Mouse (Mus musculus): ENCODE results near the gene Sult4a1. TPM values are rescaled to one million over a fixed set of nuclear protein-coding genes. Genes with fewer than 3 reads are reported as not detected.

The Sult4a1 gene
- polyA plus RNA-seq, 1 experiment: not detected

DNA sequence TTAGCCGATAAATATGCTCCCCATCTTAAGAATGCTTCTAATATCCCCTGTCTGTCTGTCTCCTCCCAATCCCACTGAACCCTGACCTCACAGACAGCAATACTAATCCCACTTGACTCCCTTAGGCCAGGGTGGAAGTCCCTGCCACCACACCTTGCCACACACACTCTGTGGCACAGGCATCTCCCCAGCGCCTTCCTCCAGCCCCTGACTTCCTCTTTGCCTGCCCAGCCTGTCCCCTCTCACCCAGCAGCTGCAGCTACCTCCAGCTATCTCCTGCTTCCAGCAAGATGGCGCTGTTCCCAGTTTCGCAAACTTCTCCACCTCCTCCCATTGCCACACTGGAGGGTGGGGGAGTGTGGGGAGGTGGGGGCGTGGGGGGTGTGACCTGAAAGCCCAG, 21.3 kb upstream of the Sult4a1 start:
- peaks cover 52% of the 10 kb centered on the region for H3K27me3 ChIP-seq (replicated peaks)
- peak overlapping the region; percentile 42 for H3K4me3 ChIP-seq (replicated peaks)
- peaks cover 12% of the 10 kb centered on the region for H3K4me1 ChIP-seq
- H3K36me3 ChIP-seq (replicated peaks; ENCODE audit: low read length): no peaks in the 10 kb centered on the region
- no peaks in the 10 kb centered on the region for H3K9me3 ChIP-seq
- no peak for TF ChIP-seq GATA1 (IDR thresholded peaks at IDR 0.05; ENCODE audit: borderline replicate concordance, low read length)
- no peak for TF ChIP-seq FLI1 (IDR thresholded peaks at IDR 0.05; ENCODE audit: low read length)

DNA sequence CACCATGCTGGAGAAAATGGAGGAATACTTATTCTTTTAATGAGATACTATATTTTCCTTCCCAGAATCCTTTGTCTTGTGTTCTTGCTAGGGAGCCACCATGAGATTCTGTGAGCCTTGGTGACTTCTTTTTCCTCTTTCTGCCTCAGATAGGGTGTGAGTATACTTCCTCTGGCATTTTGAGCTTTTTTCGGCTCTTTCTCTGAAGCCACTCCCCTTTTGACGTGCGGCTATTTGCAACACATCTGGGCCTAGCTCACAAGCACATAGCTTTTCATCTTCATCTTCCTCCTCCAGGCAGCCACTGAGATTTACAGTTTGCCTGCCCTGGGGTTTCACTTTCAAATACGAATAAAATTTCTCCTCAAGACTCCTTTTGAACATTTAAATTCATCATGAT, 20.9 kb upstream of the Sult4a1 start:
- H3K4me3 ChIP-seq (replicated peaks): no peak overlapping the region
- TF ChIP-seq GATA1 (IDR thresholded peaks at IDR 0.05; ENCODE audit: borderline replicate concordance, low read length) (no peak), FLI1 (IDR thresholded peaks at IDR 0.05; ENCODE audit: low read length) (no peak)
- peaks cover 12% of the 10 kb centered on the region for H3K4me1 ChIP-seq
- peaks cover 53% of the 10 kb centered on the region for H3K27me3 ChIP-seq (replicated peaks)
- H3K36me3 ChIP-seq (replicated peaks; ENCODE audit: low read length): no peaks in the 10 kb centered on the region
- H3K9me3 ChIP-seq: no peaks in the 10 kb centered on the region

DNA sequence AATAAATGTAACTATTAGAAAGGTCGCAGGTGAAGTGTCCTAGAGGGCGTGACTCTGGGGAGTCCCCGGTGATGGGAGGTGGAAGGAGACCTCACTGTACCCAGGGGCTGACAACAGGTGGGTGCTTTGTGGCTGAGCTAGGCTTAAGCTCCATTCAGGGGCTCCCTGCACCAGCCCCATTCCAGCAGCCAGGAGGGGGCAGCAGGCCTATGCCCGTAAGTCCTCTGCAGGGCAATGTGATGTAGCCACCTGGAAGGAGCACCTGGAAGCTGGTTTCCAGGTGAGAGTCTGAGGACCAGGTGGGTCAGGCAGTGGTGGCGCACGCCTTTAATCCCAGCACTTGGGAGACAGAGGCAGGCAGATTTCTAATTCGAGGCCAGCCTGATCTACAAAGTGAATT, 18.5 kb upstream of the Sult4a1 start:
- Histone ChIP-seq H3K27me3 (replicated peaks) (peaks cover 53% of the 10 kb centered on the region), H3K4me1 (peaks cover 12% of the 10 kb centered on the region), H3K9me3 (no peaks in the 10 kb centered on the region), H3K36me3 (replicated peaks; ENCODE audit: low read length) (no peaks in the 10 kb centered on the region), H3K4me3 (replicated peaks) (no peak overlapping the region)
- TF ChIP-seq FLI1 (IDR thresholded peaks at IDR 0.05; ENCODE audit: low read length): no peak
- TF ChIP-seq GATA1 (IDR thresholded peaks at IDR 0.05; ENCODE audit: borderline replicate concordance, low read length): no peak

DNA sequence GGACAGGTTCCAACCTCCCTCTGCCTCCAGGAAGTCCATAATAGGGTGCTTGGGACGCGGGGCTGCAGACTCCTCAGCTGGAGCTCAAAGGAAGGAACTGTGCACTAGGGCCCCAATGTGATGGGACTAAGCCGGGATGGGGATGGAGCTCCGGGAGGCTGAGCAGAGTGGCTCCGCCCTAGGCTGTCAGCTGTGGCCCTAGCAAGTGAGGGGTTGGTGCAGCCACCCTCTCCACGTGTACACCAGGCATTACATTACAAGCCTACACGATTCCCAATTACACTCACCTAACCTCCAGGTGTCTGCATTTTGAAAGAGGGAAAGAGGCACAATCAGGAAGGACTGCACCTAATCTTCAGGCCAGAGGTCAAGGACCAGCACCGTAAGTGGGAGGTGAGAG, 17.5 kb upstream of the Sult4a1 start, which contains the start of gene Pnpla5:
Gene Pnpla5 (minus strand): TSS at position 101 of the 400 bp plus-strand sequence.
- no peaks in the 10 kb centered on the region for H3K36me3 ChIP-seq (replicated peaks; ENCODE audit: low read length)
- TF ChIP-seq FLI1 (IDR thresholded peaks at IDR 0.05; ENCODE audit: low read length): no peak
- no peak for TF ChIP-seq GATA1 (IDR thresholded peaks at IDR 0.05; ENCODE audit: borderline replicate concordance, low read length)
- H3K4me1 ChIP-seq: peaks cover 12% of the 10 kb centered on the region
- no peaks in the 10 kb centered on the region for H3K9me3 ChIP-seq
- H3K4me3 ChIP-seq (replicated peaks): no peak within 1 kb of the TSS
- peaks cover 57% of the 10 kb centered on the region for H3K27me3 ChIP-seq (replicated peaks)

DNA sequence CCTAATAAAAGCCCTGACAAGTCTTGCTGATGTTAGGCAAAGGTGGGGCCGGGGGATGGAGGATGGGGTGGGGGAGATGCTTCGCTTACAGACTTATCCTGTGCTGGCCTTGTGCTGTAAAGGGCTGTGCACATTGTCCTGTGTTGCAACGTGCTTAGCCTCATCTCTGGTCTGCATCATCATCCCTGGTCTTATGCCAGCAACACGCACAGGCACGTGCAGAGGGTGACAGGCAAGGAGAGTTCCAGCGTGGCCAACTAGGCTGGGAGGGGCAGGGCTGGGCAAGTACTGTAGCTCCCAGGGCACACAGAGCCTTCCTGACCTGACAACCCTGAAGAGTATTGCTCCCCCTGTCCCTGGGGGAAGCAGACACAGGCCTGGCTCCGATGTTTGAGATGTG, 15.5 kb upstream of the Sult4a1 start:
- Histone ChIP-seq H3K4me3 (replicated peaks) (peak overlapping the region; percentile 60), H3K27me3 (replicated peaks) (peaks cover 55% of the 10 kb centered on the region), H3K4me1 (peaks cover 5% of the 10 kb centered on the region), H3K9me3 (peaks cover 11% of the 10 kb centered on the region), H3K36me3 (replicated peaks; ENCODE audit: low read length) (no peaks in the 10 kb centered on the region)
- TF ChIP-seq FLI1 (IDR thresholded peaks at IDR 0.05; ENCODE audit: low read length): no peak
- TF ChIP-seq GATA1 (IDR thresholded peaks at IDR 0.05; ENCODE audit: borderline replicate concordance, low read length): no peak

DNA sequence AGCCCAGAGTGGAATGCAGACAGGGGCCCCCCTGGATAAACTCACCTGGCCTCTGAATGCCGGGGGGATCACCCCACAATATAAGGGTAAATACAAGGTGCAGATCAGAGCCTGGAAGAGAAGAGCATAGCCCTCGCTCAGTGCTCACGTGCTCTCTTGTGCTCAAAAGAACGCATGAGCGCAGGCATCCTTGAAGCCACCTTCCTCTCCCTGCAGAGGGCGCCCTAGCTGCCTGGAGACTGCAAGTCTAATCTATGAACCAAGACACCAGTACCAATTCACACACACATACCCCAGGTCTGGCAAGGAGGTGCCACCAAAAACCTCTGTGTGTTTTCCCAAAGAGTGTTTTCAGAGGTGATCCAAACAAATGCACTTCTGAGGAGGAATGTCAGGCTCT, 15.1 kb upstream of the Sult4a1 start:
- Histone ChIP-seq H3K4me1 (peaks cover 9% of the 10 kb centered on the region), H3K4me3 (replicated peaks) (no peak overlapping the region), H3K27me3 (replicated peaks) (peaks cover 55% of the 10 kb centered on the region), H3K36me3 (replicated peaks; ENCODE audit: low read length) (no peaks in the 10 kb centered on the region), H3K9me3 (peaks cover 11% of the 10 kb centered on the region)
- TF ChIP-seq FLI1 (IDR thresholded peaks at IDR 0.05; ENCODE audit: low read length) (no peak), GATA1 (IDR thresholded peaks at IDR 0.05; ENCODE audit: borderline replicate concordance, low read length) (no peak)

DNA sequence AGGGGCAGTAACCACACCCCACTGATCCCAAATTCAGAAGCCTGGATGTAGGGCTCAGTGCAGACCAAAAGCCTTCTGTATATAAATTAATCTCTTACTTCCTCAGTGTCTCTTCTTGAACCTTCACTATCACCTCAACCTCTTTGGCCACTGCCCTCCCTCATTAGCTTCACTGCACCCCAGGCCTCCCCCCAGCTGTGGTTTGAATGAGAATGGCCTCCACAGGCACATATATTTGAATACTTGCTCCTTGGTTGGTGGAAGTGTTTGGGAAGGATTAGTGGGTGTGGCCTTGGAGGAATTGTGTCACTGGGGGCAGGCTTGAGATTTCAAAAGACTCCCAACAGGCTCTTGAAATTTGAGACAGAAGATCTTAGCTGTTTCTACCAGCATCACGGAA, 10.9 kb upstream of the Sult4a1 start:
- H3K9me3 ChIP-seq: peaks cover 11% of the 10 kb centered on the region
- no peak for TF ChIP-seq FLI1 (IDR thresholded peaks at IDR 0.05; ENCODE audit: low read length)
- TF ChIP-seq GATA1 (IDR thresholded peaks at IDR 0.05; ENCODE audit: borderline replicate concordance, low read length): no peak
- H3K4me1 ChIP-seq: peaks cover 7% of the 10 kb centered on the region
- no peak overlapping the region for H3K4me3 ChIP-seq (replicated peaks)
- H3K36me3 ChIP-seq (replicated peaks; ENCODE audit: low read length): no peaks in the 10 kb centered on the region
- peaks cover 56% of the 10 kb centered on the region for H3K27me3 ChIP-seq (replicated peaks)

DNA sequence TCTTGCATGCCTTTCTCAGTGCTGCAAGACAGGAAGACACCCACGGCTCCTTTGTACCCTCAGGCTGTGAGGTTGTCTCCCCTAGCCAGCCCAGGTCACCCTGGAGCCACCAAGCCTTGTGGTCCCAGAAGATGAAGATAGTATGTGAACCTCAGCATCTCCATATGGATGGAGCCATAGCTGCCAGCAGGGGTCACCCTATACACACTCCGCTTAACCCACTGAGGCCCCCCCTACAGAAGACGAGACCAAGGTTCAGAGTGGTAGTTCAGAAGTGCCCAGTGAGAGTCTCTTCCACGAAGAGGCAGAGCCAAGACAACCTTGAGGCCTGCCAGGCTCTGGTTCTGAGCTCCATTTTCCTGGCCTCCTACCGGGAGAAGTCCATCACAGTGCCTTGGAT, 10.2 kb upstream of the Sult4a1 start:
- Histone ChIP-seq H3K27me3 (replicated peaks) (peaks cover 55% of the 10 kb centered on the region), H3K9me3 (peaks cover 11% of the 10 kb centered on the region), H3K4me1 (peaks cover 7% of the 10 kb centered on the region), H3K36me3 (replicated peaks; ENCODE audit: low read length) (no peaks in the 10 kb centered on the region), H3K4me3 (replicated peaks) (no peak overlapping the region)
- no peak for TF ChIP-seq FLI1 (IDR thresholded peaks at IDR 0.05; ENCODE audit: low read length)
- no peak for TF ChIP-seq GATA1 (IDR thresholded peaks at IDR 0.05; ENCODE audit: borderline replicate concordance, low read length)

DNA sequence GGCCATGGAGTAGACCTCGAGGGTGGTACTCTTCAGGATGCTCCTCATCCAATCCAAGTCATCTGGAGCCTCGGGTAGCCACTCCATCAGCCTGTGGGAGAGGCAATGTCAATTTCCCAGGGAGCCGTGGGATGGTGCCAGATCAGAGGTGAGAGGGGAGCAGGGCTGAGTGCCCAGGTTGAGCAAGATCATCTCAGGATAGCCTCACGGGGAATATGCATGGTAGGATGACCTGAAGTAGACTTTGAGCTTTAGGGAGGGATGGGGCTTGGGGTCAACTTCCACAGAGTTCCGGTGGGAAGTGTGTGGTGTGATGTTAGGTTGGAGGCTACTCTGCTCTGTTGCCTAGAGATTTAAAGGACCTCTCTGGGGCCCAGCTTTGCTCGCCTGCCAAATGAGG, 8.3 kb upstream of the Sult4a1 start:
- peaks cover 11% of the 10 kb centered on the region for H3K9me3 ChIP-seq
- H3K4me3 ChIP-seq (replicated peaks): no peak overlapping the region
- H3K4me1 ChIP-seq: peaks cover 7% of the 10 kb centered on the region
- H3K36me3 ChIP-seq (replicated peaks; ENCODE audit: low read length): no peaks in the 10 kb centered on the region
- H3K27me3 ChIP-seq (replicated peaks): peaks cover 45% of the 10 kb centered on the region
- no peak for TF ChIP-seq GATA1 (IDR thresholded peaks at IDR 0.05; ENCODE audit: borderline replicate concordance, low read length)
- no peak for TF ChIP-seq FLI1 (IDR thresholded peaks at IDR 0.05; ENCODE audit: low read length)

DNA sequence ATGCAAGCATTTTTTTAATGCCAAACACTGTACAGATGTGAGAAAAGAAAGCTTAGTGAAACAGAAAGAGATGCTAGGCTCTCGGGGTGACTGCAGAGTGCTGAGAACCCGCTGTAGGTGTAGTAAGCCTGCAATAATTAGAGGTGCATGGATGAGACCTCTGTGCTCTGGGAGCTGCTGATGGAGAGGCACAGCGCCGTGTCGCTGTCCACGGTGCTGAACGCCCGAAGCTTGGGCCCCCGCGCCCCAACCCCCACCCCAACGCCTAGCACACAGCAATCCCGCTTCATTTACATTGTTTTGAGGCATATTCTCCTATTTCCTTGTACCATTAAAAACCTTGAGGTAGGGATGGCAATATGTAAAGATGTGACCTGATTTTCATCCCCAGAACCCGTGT, 3.3 kb upstream of the Sult4a1 start:
- TF ChIP-seq FLI1 (IDR thresholded peaks at IDR 0.05; ENCODE audit: low read length) (no peak), GATA1 (IDR thresholded peaks at IDR 0.05; ENCODE audit: borderline replicate concordance, low read length) (no peak)
- no peaks in the 10 kb centered on the region for H3K36me3 ChIP-seq (replicated peaks; ENCODE audit: low read length)
- H3K27me3 ChIP-seq (replicated peaks): peaks cover 64% of the 10 kb centered on the region
- H3K4me1 ChIP-seq: peaks cover 8% of the 10 kb centered on the region
- peaks cover 3% of the 10 kb centered on the region; the same call in 1 of the 2 replicates for H3K9me3 ChIP-seq
- no peak overlapping the region for H3K4me3 ChIP-seq (replicated peaks)
